Mouse (Mus musculus): ENCODE data around the gene Pxn.

- TF ChIP-seq POLR2A (IDR thresholded peaks at IDR 0.05; ENCODE audit: control insufficient read depth, low read depth, low read length) (no peak), CTCF (IDR thresholded peaks at IDR 0.05; ENCODE audit: control insufficient read depth, insufficient read depth, insufficient replicate concordance, low read depth, low read length) (no peak)
Measured at GRCm38 (mm10) chr5:115529364-115529741, 22.9 kb downstream of the Pxn start.
